Mouse (Mus musculus) CH12.LX (cell line): ENCODE measurements around the gene Rgp1. TPM values are rescaled to one million over a fixed set of nuclear protein-coding genes. Genes with fewer than 3 reads are reported as not detected.

ENCODE experiments used
- DNase-seq: peaks from one replicate; pipeline ENCODE4 v3.0.0-alpha.2; 2013; ENCODE audit errors: extremely low read depth
- H3K27ac ChIP-seq: 2 replicates; pipeline ENCODE4 v1.5.1; 2012; ENCODE audit warnings: low read depth, mild to moderate bottlenecking, control low read depth, moderate library complexity; ENCODE audit not compliant: insufficient read depth
- H3K27me3 ChIP-seq: replicated peaks from 2 replicates; pipeline ENCODE3; 2012; ENCODE audit warnings: inconsistent platforms
- H3K36me3 ChIP-seq, 2 experiments: replicated peaks in 1 of 2; 2 replicates each; pipeline versions ENCODE3 to v1.6.1; 2012; ENCODE audit warnings: inconsistent platforms in 1 of 2, low read length in 1 of 2, mild to moderate bottlenecking in 1 of 2, mixed read lengths in 1 of 2, moderate library complexity in 1 of 2; ENCODE audit not compliant: control insufficient read depth in 1 of 2, insufficient read depth in 1 of 2
- H3K4me1 ChIP-seq, 2 experiments: 2 replicates each; pipeline ENCODE4 v1.6.1; 2012; ENCODE audit warnings: inconsistent platforms in 1 of 2, moderate library complexity in 1 of 2; ENCODE audit not compliant: insufficient read depth in 2 of 2, control insufficient read depth in 1 of 2
- H3K4me2 ChIP-seq: 2 replicates; pipeline ENCODE4 v1.6.1; 2012; ENCODE audit warnings: low read depth, mild to moderate bottlenecking, control low read depth; ENCODE audit not compliant: poor library complexity, insufficient read depth, severe bottlenecking
- H3K4me3 ChIP-seq, 3 experiments: fragments of 150-350 bp in 1 of 3; sonication (generic) in 1 of 3; replicated peaks in 1 of 3; 2 replicates each; pipeline versions ENCODE3 to v1.5.1; 2011 to 2012; ENCODE audit warnings: low read depth in 2 of 3, low read length in 2 of 3, mild to moderate bottlenecking in 2 of 3, moderate library complexity in 2 of 3, control low read depth in 1 of 3, improper control_type of control experiment in 1 of 3, inconsistent platforms in 1 of 3, mixed read lengths in 1 of 3; ENCODE audit not compliant: poor library complexity in 1 of 3
- H3K79me2 ChIP-seq: replicated peaks from 2 replicates; pipeline ENCODE4 v1.6.1; 2012; ENCODE audit warnings: mild to moderate bottlenecking, moderate library complexity; ENCODE audit not compliant: control insufficient read depth, poor library complexity, insufficient read depth, severe bottlenecking; ENCODE audit errors: extremely low read depth
- H3K9ac ChIP-seq: 2 replicates; pipeline ENCODE4 v1.6.1; 2012; ENCODE audit warnings: low read depth, mild to moderate bottlenecking, control low read depth, moderate library complexity; ENCODE audit not compliant: insufficient read depth
- H3K9me3 ChIP-seq: replicated peaks from 2 replicates; pipeline ENCODE3; 2012; ENCODE audit warnings: low read length, inconsistent platforms, mixed read lengths
- BHLHE40 ChIP-seq: IDR thresholded peaks from 2 replicates; pipeline ENCODE4 v1.6.1; 2011; ENCODE audit warnings: mild to moderate bottlenecking, low read depth, low read length, improper control_type of control experiment
- CHD1 ChIP-seq: IDR thresholded peaks from 2 replicates; pipeline ENCODE4 v1.6.1; 2012; ENCODE audit warnings: low read depth, low read length, improper control_type of control experiment, inconsistent platforms
- CTCF ChIP-seq, 2 experiments: IDR thresholded peaks in 1 of 2; conservative IDR thresholded peaks in 1 of 2; 2 replicates each; pipeline ENCODE4 v1.5.1; 2011 to 2012; ENCODE audit warnings: low read depth in 2 of 2, low read length in 2 of 2, improper control_type of control experiment in 1 of 2, inconsistent platforms in 1 of 2, mild to moderate bottlenecking in 1 of 2, moderate library complexity in 1 of 2
- ELF1 ChIP-seq: IDR thresholded peaks from 2 replicates; pipeline ENCODE4 v1.6.1; 2014; ENCODE audit warnings: low read depth, mild to moderate bottlenecking, inconsistent platforms, low read length, improper control_type of control experiment
- EP300 ChIP-seq: IDR thresholded peaks from 2 replicates; pipeline ENCODE4 v1.6.1; 2011; ENCODE audit warnings: low read length, improper control_type of control experiment
- ETS1 ChIP-seq: conservative IDR thresholded peaks from 2 replicates; pipeline ENCODE4 v1.6.1; 2012; ENCODE audit warnings: low read depth, mild to moderate bottlenecking, inconsistent platforms, low read length, improper control_type of control experiment, moderate library complexity
- HCFC1 ChIP-seq: IDR thresholded peaks from 2 replicates; pipeline ENCODE4 v1.6.1; 2012; ENCODE audit warnings: low read depth, mild to moderate bottlenecking, inconsistent platforms, low read length, improper control_type of control experiment
- JUN ChIP-seq: IDR thresholded peaks from 2 replicates; pipeline ENCODE4 v1.6.1; 2011; ENCODE audit warnings: low read depth, mild to moderate bottlenecking, low read length, improper control_type of control experiment, moderate library complexity; ENCODE audit not compliant: insufficient read depth
- JUND ChIP-seq: conservative IDR thresholded peaks from 2 replicates; pipeline ENCODE4 v1.6.1; 2011; ENCODE audit warnings: low read depth, low read length, improper control_type of control experiment
- MAX ChIP-seq: IDR thresholded peaks from 2 replicates; pipeline ENCODE4 v1.6.1; 2011; ENCODE audit warnings: low read length, improper control_type of control experiment
- MYC ChIP-seq: IDR thresholded peaks from 2 replicates; pipeline ENCODE4 v1.6.1; 2011; ENCODE audit warnings: low read depth, mild to moderate bottlenecking, improper control_type of control experiment, low read length
- NRF1 ChIP-seq: IDR thresholded peaks from 2 replicates; pipeline ENCODE4 v1.6.1; 2014; ENCODE audit warnings: low read depth, mild to moderate bottlenecking, inconsistent platforms, low read length, improper control_type of control experiment, moderate library complexity
- SMC3 ChIP-seq: IDR thresholded peaks from 2 replicates; pipeline ENCODE4 v1.6.1; 2011; ENCODE audit warnings: low read depth, low read length, improper control_type of control experiment
- TBP ChIP-seq: conservative IDR thresholded peaks from 2 replicates; pipeline ENCODE4 v1.6.1; 2011; ENCODE audit warnings: low read depth, low read length, improper control_type of control experiment
- UBTF ChIP-seq: IDR thresholded peaks from 2 replicates; pipeline ENCODE4 v1.6.1; 2012; ENCODE audit warnings: low read depth, mild to moderate bottlenecking, inconsistent platforms, low read length, improper control_type of control experiment, moderate library complexity
- USF1 ChIP-seq: IDR thresholded peaks from 2 replicates; pipeline ENCODE4 v1.6.1; 2014; ENCODE audit warnings: low read depth, mild to moderate bottlenecking, inconsistent platforms, low read length, improper control_type of control experiment
- USF2 ChIP-seq: conservative IDR thresholded peaks from 2 replicates; pipeline ENCODE4 v1.6.1; 2011; ENCODE audit warnings: low read depth, low read length, improper control_type of control experiment
- ZKSCAN1 ChIP-seq: IDR thresholded peaks from 2 replicates; pipeline ENCODE4 v1.6.1; 2012; ENCODE audit warnings: low read depth, inconsistent platforms, low read length, improper control_type of control experiment, borderline replicate concordance
- dilution Hi-C: fragments of 300-500 bp; cut with MboI; formaldehyde crosslinking; loops from 2 replicates; pipeline ENCODE4 v1.14.3; 2020; ENCODE audit warnings: low sequenced_read_pairs; ENCODE audit not compliant: extremely low pct_unique_long_range_greater_than_20kb, extremely low pct_ligation_motif_present
- in situ Hi-C: fragments of 300-500 bp; cut with MboI; formaldehyde crosslinking; loops from 3 replicates; pipeline ENCODE4 v1.14.3; 2019; ENCODE audit warnings: low sequenced_read_pairs, low pct_ligation_motif_present, low pct_unique_long_range_greater_than_20kb, mixed read lengths
- polyA plus RNA-seq: library from polyadenylated mRNA; unstranded; fragments of >175 nt; gene quantifications from 2 replicates; pipeline ENCODE4 v1.2.1, GENCODE M21; 2012; ENCODE audit warnings: low read depth; ENCODE audit not compliant: insufficient read length
- total RNA-seq, 2 experiments: library from RNA; depleted of rRNA; stranded (reverse); fragments of 300-350 nt in 1 of 2; fragments of >200 nt in 1 of 2; gene quantifications; 2 replicates each; pipeline ENCODE4 v1.2.3; 2012 to 2014

Rgp1 gene
- total and polyA plus RNA-seq, 3 experiments, result 10.1 to 37.0 (median 16.6) TPM

- Histone ChIP-seq H3K9me3 (no peaks in the 10 kb centered on the region), H3K4me3 (no peak overlapping the region), H3K79me2 (no peaks in the 10 kb centered on the region), H3K27me3 (no peaks in the 10 kb centered on the region), H3K4me1 (peaks cover 0 to 10% of the 10 kb centered on the region in 2 experiments; a peak in 2 of 4 replicates), H3K36me3 (peaks cover 39 to 67% of the 10 kb centered on the region in 2 experiments), H3K4me2 (no peak overlapping the region), H3K27ac (no peak overlapping the region), H3K9ac (no peak overlapping the region)
- no peak for DNase-seq
- in situ Hi-C loops, result no loop called here
- TF ChIP-seq JUND (no peak), JUN (no peak), CTCF (conservative IDR thresholded peaks at IDR 0.05 in 1 of 2, IDR thresholded peaks at IDR 0.05 in 1 of 2; ENCODE audit: low read depth in 2 of 2, low read length in 2 of 2) (no peak), SMC3 (no peak), MYC (no peak), MAX (no peak), USF1 (no peak), ELF1 (no peak), NRF1 (no peak), ETS1 (no peak), ZKSCAN1 (no peak), HCFC1 (no peak), USF2 (no peak), TBP (no peak)
- dilution Hi-C loops, result no loop called here
These were observed 7.2 kb downstream of the Rgp1 start for GRCm38 (mm10) chr4:43585682-43586081.

- dilution Hi-C loops, result no loop called here
- Histone ChIP-seq H3K36me3 (peaks cover 32 to 60% of the 10 kb centered on the region in 2 experiments), H3K79me2 (no peaks in the 10 kb centered on the region), H3K9me3 (no peaks in the 10 kb centered on the region), H3K27ac (no peak overlapping the region), H3K27me3 (no peaks in the 10 kb centered on the region), H3K4me2 (no peak overlapping the region), H3K4me3 (no peak overlapping the region), H3K9ac (no peak overlapping the region), H3K4me1 (peaks cover 0 to 10% of the 10 kb centered on the region in 2 experiments; a peak in 2 of 4 replicates)
- in situ Hi-C loops, result no loop called here
- no peak for DNase-seq
- no peak for TF ChIP-seq HCFC1
- no peak for TF ChIP-seq UBTF
These were observed 7.9 kb downstream of the Rgp1 start for GRCm38 (mm10) chr4:43586411-43586810.

- H3K9me3 ChIP-seq, result no peaks in the 10 kb centered on the region
- no peak overlapping the region for H3K9ac ChIP-seq
- peaks cover 23 to 47% of the 10 kb centered on the region in 2 experiments for H3K36me3 ChIP-seq
- no peak for DNase-seq
- H3K27me3 ChIP-seq, result no peaks in the 10 kb centered on the region
- H3K27ac ChIP-seq, result no peak overlapping the region
- no peaks in the 10 kb centered on the region for H3K79me2 ChIP-seq
- dilution Hi-C loops (no loop called here), in situ Hi-C loops (no loop called here)
- no peak overlapping the region for H3K4me3 ChIP-seq
- TF ChIP-seq BHLHE40 (0 out of 2 replicates have a peak, but pooled peaks have one; percentile 9), CHD1 (no peak), EP300 (no peak)
- no peak overlapping the region for H3K4me2 ChIP-seq
- no peaks in the 10 kb centered on the region for H3K4me1 ChIP-seq
These were observed 9.2 kb downstream of the Rgp1 start for GRCm38 (mm10) chr4:43587681-43588080.
